Mouse (Mus musculus): ENCODE measurements around the gene Pdk3. TPM values are rescaled to one million over a fixed set of nuclear protein-coding genes. Genes with fewer than 3 reads are reported as not detected.

Pdk3 gene
- 6.3 and 14.3 TPM in 2 replicates for polyA plus RNA-seq (2012; rRNA removed)

GRCm38 (mm10) chrX:93831561-93832336 lies at the start of gene Pdk3:
TSS of gene Pdk3 (minus strand) at chrX:93832201.

Other genes starting within 250 kb of the Pdk3 start
- 0.04 and 0.18 TPM in 2 replicates for gene Pola1, start 200.0 kb downstream of the Pdk3 start, polyA plus RNA-seq (2012; rRNA removed)
- 0.05 and 0.21 TPM in 2 replicates for gene Pcyt1b, start 177.3 kb downstream of the Pdk3 start, polyA plus RNA-seq (2012; rRNA removed)
- not detected in 2 replicates for gene AU015836, start 136.5 kb upstream of the Pdk3 start, polyA plus RNA-seq (2012; rRNA removed)

Measured in stomach, adult 2 months (tissue).